Mouse (Mus musculus) stomach, postnatal 0 days (tissue): ENCODE measurements at regions not wholly inside any gene's neighbourhood (a gene's known extent, or its start where the extent isn't known, plus 50 kb on each side); places are given as distances from the start of the nearest gene placed in this dataset.

Experiments
- CTCF ChIP-seq: IDR thresholded peaks from 2 replicates; pipeline ENCODE4 v1.5.1; 2016; ENCODE audit warnings: antibody characterized with exemption, low read depth, mild to moderate bottlenecking, moderate library complexity
- EP300 ChIP-seq: optimal IDR thresholded peaks from 2 replicates; pipeline ENCODE3; 2016; ENCODE audit warnings: antibody characterized with exemption

GRCm38 (mm10) chr13:25932365-25932764 is 662.1 kb upstream of the Nrsn1 start:
- TF ChIP-seq EP300, result no peak
- no peak for TF ChIP-seq CTCF
